ENCODE assay signal across 16 mouse cellular contexts in genomic region chr6:86220171-86220570, GRCm38 (mm10). TPM values are rescaled to one million over a fixed set of nuclear protein-coding genes. Genes with fewer than 3 reads are reported as not detected.
DNase-seq lines count a peak whose midpoint lies in the region; ATAC-seq and TF ChIP-seq lines count a peak whose summit lies in the region.
"Had no signal": no experiment of that assay in that cellular context is flagged by ENCODE, and none has a peak within 500 bp of the region (broad histone marks: within the 10 kb centered on the region; RNA-seq: fewer than 3 reads in every experiment).

No protein-coding gene starts in this region.

- no peak overlapping the region for H3K4me2 ChIP-seq in stomach, postnatal 0 days (replicated peaks; ENCODE audit: low read depth)
- H3K4me2 ChIP-seq: embryonic facial prominence, embryonic 13.5 days; limb, embryonic 12.5 days; midbrain, embryonic 12.5 days had no signal

- no peak overlapping the region for H3K4me3 ChIP-seq in stomach, postnatal 0 days (ENCODE audit: low read depth, low read length)
- H3K4me3 ChIP-seq: embryonic facial prominence, embryonic 13.5 days; left cerebral cortex, adult 2 months; limb, embryonic 12.5 days; midbrain, embryonic 12.5 days had no signal

- TF ChIP-seq CTCF in stomach, postnatal 0 days (IDR thresholded peaks at IDR 0.05; ENCODE audit: low read depth) = no peak

- H3K4me1 ChIP-seq in stomach, postnatal 0 days (replicated peaks; ENCODE audit: control insufficient read depth, insufficient read depth) = peaks cover 2% of the 10 kb centered on the region; the same call in 1 of the 2 replicates
- H3K4me1 ChIP-seq: limb, embryonic 12.5 days; midbrain, embryonic 12.5 days had no signal

- peak overlapping the region; percentile 89 for H3K27ac ChIP-seq in stomach, postnatal 0 days (replicated peaks)
- H3K27ac ChIP-seq: embryonic facial prominence, embryonic 13.5 days; left cerebral cortex, adult 2 months; limb, embryonic 12.5 days; macrophage; midbrain, embryonic 12.5 days had no signal

- DNase-seq in left cerebral cortex, postnatal 4 days = peak; percentile 13
- no peak for DNase-seq in left cerebral cortex, postnatal 10 days (ENCODE audit: extremely low spot score in 1 of 2, low spot score in 2 of 2)
- peak; percentile 4 for DNase-seq in lung, postnatal 36 days
- no peak for DNase-seq in lung, postnatal 14 days
- peak; percentile 75 for DNase-seq in cerebellum, adult 9-11 months
- DNase-seq in stomach, postnatal 0 days (ENCODE audit: low spot score) = peak; percentile 52
- DNase-seq in thymus, postnatal 25 days = no peak
- no peak for DNase-seq in embryo, embryonic 10.5 days (ENCODE audit: low spot score)
- DNase-seq: gastrocnemius, postnatal 14 days; right cerebral cortex, postnatal 25 days had no signal

- H3K27me3 ChIP-seq in stomach, postnatal 0 days (ENCODE audit: control insufficient read depth, insufficient read depth, low read length) = no peaks in the 10 kb centered on the region
- H3K27me3 ChIP-seq: embryonic facial prominence, embryonic 13.5 days; limb, embryonic 12.5 days; midbrain, embryonic 12.5 days had no signal

- WGBS in stomach, postnatal 0 days = 35% methylated on average over 4 of the region's 4 CpGs

- no peak for TF ChIP-seq EP300 in stomach, postnatal 0 days (optimal IDR thresholded peaks at IDR 0.05)

- H3K9me3 ChIP-seq in stomach, postnatal 0 days (ENCODE audit: control insufficient read depth, low read length) = no peaks in the 10 kb centered on the region
- H3K9me3 ChIP-seq: embryonic facial prominence, embryonic 13.5 days; limb, embryonic 12.5 days; midbrain, embryonic 12.5 days had no signal

- ATAC-seq in stomach, postnatal 0 days (ENCODE audit: low FRiP score, low TSS enrichment) = no peak; the same call in 1 of the 2 replicates
- ATAC-seq: inflammation-experienced regulatory T-cells, adult 6 months had no signal

- intact Hi-C loops in left cerebral cortex, postnatal 4 days (cut with DNase I) = no loop called here
- intact Hi-C loops in left cerebral cortex, postnatal 10 days (cut with DNase I) = no loop called here

- no peak overlapping the region for H3K9ac ChIP-seq in stomach, postnatal 0 days (ENCODE audit: low read length)
- H3K9ac ChIP-seq: embryonic facial prominence, embryonic 13.5 days; limb, embryonic 12.5 days; midbrain, embryonic 12.5 days had no signal

- no peaks in the 10 kb centered on the region for H3K36me3 ChIP-seq in stomach, postnatal 0 days (ENCODE audit: control insufficient read depth, insufficient read depth, low read length)
- H3K36me3 ChIP-seq: embryonic facial prominence, embryonic 13.5 days; limb, embryonic 12.5 days; midbrain, embryonic 12.5 days had no signal

RNA-seq across cellular contexts. Expression of gene Tgfa, which starts 25.1 kb away (rescaled TPM):
- total RNA-seq in left cerebral cortex, postnatal 4 days (2021) = 10 to 100 TPM; 28.6 TPM
- 10 to 100 TPM; 18.4 to 26.0 TPM for total RNA-seq in left cerebral cortex, postnatal 10 days (2021)
- polyA plus RNA-seq in stomach, postnatal 0 days (2015; fragmentation: Nextera tagmentation; extraction: Ambion mirVana) = 8.7 and 9.1 TPM in 2 replicates
- polyA plus RNA-seq: macrophage had no signal

Comparison
In these comparisons a context has a peak if more than half of its experiments do, and no peak if none do; other contexts are left out.
1. DNase-seq: peak in left cerebral cortex, postnatal 4 days (single experiment), lung, postnatal 36 days (single experiment), cerebellum, adult 9-11 months (single experiment) and stomach, postnatal 0 days (single experiment); none in left cerebral cortex, postnatal 10 days (0 of 2), lung, postnatal 14 days (single experiment), thymus, postnatal 25 days (single experiment) and embryo, embryonic 10.5 days (single experiment).